Mouse (Mus musculus): ENCODE measurements around the gene Lrrfip2.

The Lrrfip2 gene

DNA sequence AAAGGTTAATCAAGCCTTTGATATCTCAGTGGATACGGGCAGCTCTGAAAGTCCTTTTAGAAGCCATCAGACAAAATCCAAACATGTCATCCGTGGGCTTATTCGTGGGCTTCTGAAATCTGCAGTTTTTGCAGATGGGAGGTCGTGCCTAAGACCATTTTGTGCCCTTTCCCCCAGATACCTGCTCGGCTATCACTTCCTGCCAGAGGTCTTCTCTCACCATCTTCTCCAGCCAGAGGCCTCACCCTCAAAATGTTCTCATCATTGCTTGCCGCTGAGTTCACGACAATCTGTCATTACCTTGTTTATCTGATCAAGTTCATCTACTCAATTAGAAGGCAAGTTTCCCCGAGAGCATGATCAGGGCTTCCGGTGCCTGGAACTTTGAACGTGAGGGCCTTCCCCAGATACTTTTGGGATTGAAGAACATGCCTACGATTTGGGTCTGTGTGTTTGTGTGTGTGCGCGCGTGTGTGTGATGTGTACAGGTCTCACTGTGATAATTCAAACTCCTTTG lies at the start of gene Lrrfip2:
Gene Lrrfip2 (plus strand): TSS at position 467 of the 517 bp plus-strand sequence.
- DNase-seq (ENCODE audit: low spot score), result no peak

DNA sequence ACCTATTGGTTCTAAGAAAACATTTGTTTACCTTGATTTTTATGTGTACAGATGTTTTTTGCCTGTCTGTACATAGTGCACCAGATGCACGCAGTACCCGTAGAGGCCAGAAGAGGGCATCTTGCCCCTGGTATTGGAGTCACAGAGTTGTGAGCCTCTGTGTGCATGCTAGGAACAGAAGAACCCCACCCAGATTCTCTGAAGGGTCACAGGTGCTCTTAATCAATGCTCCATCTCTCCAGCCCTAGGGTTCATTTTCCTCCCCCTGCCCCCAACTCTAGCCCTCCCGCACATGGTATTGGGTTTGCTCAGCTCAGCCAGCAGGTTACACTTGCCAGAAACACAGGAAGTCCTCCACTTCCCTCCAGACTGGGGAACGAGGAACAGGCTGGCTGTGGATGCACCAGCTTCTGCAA lies 46.8 kb upstream of the Lrrfip2 start:
- peak; percentile 45 for DNase-seq (ENCODE audit: low spot score)

GRCm38 (mm10) chr9:111072175-111072574 lies 45.2 kb upstream of the Lrrfip2 start:
- peak; percentile 29 for DNase-seq (ENCODE audit: low spot score)

DNA sequence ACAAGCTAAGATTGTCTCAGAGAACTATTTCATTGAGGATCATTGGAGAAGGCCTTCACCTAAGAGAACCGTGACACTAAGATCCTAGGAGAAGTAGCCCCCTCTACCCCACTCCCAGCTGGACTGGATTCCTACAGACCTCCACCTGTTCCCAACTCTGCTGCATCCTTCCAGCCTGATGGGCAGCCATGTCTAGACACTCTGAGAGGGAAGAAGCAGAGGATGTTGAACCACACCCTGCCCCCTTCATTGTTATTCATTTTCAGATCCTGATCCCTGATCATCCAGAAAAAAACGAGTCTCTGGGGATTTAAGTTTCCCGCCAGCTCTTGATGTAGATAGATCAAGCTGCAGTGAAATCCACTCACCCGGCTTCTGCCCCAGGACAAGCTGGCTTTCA lies 44.4 kb upstream of the Lrrfip2 start:
- no peak for DNase-seq (ENCODE audit: low spot score)

DNA sequence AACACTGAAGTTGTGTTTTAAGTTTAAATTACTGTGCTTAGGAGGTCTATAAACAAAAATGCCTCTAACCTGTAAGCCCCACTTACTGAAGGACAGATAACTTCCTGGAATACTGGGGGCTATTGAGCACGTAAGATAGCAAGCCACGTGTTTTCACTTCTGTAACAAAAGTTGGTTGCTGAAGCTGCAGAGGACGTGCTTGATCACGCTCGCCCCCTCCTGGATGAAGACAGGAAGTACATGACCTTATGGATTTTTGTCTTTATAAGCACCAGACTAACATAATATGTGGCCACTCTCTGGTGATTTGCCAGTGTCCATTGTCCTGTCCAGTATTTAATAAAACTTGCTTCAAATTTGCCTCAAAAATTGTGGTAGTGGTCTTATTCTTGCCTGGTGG lies 39.6 kb upstream of the Lrrfip2 start:
- DNase-seq (ENCODE audit: low spot score), result no peak

- DNase-seq (ENCODE audit: low spot score), result no peak
These were observed 36.6 kb upstream of the Lrrfip2 start for GRCm38 (mm10) chr9:111080801-111081200.

GRCm38 (mm10) chr9:111081765-111082164 lies 35.6 kb upstream of the Lrrfip2 start:
- DNase-seq (ENCODE audit: low spot score), result no peak

GRCm38 (mm10) chr9:111085329-111085728 lies 32.1 kb upstream of the Lrrfip2 start:
- no peak for DNase-seq (ENCODE audit: low spot score)

DNA sequence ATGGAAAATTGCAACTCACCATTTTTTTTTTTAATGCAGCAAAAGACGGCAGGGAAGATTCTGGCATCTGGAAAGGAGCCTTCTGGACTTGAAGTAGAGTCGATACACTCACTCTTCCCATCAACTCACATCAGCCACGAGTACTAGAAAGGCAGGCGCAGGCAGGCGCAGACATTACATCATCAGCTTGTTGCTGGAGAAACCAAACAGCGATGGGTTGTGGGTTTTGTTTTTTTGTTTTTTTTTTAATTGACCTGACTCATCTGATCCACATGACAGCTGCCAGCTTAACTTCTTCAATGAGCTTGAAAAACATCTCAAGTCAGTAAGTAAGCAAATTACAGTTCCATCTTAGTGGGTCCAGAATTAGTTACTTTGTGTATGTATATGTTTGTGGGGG lies 31.3 kb upstream of the Lrrfip2 start:
- DNase-seq (ENCODE audit: low spot score), result no peak

DNA sequence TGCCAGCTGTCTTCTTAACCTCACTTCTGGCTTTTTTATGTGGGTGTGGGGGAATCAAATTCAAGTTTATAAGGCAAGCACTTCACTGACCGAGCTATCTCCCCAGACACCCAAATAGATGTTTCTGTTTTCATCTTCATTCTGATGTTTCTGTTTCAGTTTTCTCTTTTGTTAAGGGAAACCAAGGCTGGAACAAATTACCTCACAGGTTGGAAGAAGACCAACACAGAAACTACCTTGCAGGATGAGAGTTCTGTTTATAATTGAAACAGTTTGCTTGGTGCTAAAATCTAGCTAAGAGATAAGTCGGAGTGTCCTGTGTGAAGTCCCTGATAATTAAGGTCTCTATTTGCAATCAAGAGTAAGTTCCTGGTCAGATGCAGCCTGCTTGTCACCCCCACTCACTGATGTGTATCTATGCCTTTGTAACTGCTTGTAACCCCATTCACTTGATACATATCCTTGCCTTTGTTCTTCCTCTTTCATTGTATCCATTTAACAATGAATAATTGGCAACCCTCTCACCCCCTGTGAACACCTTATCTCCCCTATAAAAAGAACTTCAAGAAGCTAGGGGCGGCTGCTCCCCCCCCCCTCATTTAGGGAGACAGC lies 30.3 kb upstream of the Lrrfip2 start:
- DNase-seq (ENCODE audit: low spot score), result no peak

DNA sequence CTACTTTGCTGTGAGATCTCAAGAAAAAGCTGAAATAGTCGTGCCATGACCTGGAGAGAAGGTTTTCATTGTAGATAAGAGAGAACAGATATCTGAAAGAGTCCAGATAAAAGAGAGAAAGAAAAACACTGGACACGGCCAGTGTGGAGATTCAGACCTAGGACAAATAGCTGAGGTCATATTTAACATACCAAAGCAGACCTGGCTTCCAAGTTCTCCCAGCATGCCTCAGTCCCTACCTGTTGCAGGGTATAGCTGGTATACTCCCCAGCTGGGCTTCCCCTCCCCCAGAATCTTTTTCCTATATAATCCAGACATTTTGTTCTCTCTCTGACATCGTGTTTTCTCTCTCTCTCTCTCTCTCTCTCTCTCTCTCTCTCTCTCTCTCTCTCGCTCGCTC lies 29.4 kb upstream of the Lrrfip2 start:
- no peak for DNase-seq (ENCODE audit: low spot score)

DNA sequence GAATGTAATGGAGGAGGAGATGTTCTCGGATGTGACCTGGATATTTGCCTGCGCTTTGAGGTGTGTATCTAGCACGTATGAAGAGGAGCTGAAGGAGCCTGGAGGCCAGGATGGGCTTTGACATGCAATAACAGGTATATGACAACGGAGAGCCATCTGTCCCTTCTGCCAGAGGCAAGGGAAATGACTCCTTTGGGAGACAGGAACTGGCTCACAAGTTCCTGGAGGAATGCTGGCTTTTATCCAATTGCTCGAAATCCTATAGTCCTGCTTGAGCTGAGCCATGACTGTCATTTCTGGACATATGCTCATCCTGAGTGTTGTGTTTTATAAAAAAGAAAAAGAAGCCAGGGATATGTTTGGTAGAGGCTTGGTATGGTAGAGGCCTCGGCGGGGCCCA lies 28.5 kb upstream of the Lrrfip2 start:
- DNase-seq (ENCODE audit: low spot score), result no peak

DNA sequence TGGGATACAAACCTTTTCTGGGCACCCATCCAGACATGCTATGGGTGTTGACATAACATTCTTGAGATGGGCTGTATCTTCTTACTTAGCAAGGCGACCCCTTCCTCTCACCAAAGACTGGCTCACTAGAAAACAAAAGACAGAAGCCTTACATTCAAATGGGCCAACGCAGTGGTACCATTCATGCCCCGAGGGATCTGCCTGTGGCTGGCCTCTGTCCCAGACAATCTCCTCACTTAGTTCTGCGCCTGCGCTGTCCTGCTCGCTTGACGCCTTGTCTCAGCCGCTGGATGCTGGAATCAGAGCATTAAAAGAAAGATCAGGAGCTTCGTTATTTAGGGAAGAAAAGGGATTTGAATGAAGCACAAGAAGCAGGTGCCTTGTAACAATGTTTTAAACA lies 24.7 kb upstream of the Lrrfip2 start:
- DNase-seq (ENCODE audit: low spot score), result no peak

- peak; percentile 39 for DNase-seq (ENCODE audit: low spot score)
These were observed 24.3 kb upstream of the Lrrfip2 start for GRCm38 (mm10) chr9:111093094-111093493.

DNA sequence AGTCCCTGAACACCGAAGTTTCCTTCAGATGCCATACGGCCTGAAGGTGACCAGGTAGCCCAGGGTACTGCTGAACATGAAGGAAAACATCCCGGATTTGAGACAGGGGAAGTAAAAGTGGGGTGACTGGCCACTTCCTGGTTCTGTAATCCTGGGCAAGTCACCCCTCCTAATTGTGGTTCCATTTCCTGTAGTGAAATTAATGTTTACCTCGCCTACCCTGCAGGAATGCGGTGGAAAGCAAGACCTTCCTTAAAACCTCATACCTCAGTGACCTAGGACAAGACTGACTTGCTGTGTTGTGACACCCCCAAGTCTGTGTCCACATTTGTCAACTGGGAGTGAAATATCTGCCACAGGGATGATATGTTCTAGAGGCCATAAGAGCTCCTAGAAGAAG lies 22.8 kb upstream of the Lrrfip2 start:
- DNase-seq (ENCODE audit: low spot score), result no peak

DNA sequence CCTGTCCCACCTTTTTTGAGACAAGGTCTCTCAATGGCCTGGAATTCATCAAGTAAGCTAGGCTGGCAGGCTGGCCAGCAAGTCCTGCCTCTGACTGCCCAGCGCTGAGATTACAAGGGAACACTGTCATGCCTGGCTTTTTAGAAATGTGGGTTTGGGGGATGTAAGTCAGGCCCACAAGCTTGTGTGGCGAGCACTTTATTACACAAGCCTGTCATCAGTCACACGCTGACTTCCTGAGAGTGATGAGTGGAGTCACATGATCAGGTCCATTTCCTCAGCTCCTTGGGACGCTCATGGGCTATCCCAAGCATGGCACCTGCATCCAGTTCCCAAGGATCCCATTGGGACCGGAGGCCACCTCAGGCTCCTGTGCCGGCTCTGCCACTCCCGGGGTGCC lies 21.7 kb upstream of the Lrrfip2 start:
- DNase-seq (ENCODE audit: low spot score), result no peak

DNA sequence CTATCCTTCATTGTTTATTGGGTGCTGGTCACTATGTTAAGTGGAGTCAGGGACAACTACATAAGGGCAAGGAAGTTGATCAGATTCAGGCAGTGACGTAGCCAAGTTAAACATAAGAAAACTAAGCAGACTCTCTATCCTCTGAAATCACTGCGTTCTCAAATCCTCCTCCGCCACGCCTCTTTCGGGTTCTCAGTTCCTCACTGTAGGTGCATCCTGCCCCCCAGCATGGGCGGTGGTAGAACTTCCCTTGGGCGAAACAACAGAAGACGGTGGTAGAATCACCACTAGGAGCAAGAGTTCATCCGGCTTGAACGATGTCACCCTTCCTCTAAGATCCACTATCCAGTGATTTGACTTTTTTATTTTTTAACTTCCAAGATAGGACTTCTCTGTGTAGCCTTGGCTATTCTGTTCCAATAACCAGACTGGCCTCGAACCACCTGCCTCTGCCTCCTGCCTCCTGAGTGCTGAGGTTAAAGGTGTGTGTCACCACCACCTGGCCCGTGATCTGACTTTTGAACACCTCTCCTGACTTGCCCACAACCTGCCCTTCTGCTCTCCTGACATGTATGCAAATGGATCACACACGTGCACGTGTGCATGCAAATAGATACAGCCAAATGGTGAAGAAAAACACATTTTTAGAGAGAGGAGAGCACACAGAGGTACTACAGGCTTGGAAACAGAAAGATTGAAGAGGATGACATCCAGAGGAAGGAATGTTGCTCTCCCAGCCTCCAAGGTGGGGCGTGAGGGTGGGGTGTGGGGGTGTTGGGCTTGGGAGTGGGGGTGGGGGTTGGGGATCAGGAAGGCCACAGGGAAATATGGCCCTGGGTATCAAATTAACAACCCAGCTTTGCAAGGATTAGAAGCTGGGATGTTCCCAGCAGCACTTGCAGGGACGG lies 20.7 kb upstream of the Lrrfip2 start:
- DNase-seq (ENCODE audit: low spot score), result no peak

- DNase-seq (ENCODE audit: low spot score), result no peak
These were observed 19.8 kb upstream of the Lrrfip2 start for GRCm38 (mm10) chr9:111097543-111097942.

DNA sequence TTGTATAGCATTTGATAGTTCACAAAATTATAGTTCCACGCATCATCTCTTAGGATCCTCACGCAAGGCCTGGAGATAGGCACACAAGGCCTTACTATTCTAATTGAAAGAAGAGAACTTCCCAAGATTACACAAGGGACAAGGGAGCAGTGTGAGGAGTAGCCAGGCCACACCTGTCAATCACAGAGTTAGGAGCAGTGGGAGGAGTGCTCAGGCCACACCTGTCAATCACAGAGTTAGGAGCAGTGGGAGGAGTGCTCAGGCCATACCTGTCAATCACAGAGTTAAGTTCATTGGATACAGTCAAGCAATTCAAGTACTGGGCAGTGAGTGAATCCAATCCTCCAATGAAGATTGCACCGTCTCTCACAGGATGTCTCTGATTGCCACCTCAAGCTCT lies 17.0 kb upstream of the Lrrfip2 start:
- DNase-seq (ENCODE audit: low spot score), result no peak

- DNase-seq (ENCODE audit: low spot score), result no peak
These were observed 14.1 kb upstream of the Lrrfip2 start for GRCm38 (mm10) chr9:111103293-111103692.

- no peak for DNase-seq (ENCODE audit: low spot score)
These were observed 13.5 kb upstream of the Lrrfip2 start for GRCm38 (mm10) chr9:111103893-111104292.

- no peak for DNase-seq (ENCODE audit: low spot score)
These were observed 9.5 kb upstream of the Lrrfip2 start for GRCm38 (mm10) chr9:111107863-111108262.

GRCm38 (mm10) chr9:111117794-111118251 lies 431 bp downstream of the Lrrfip2 start:
- DNase-seq (ENCODE audit: low spot score), result peak; percentile 79

Data from ovary, postnatal 14 days (tissue).